ENCODE assay signal across 9 mouse cellular contexts in the genomic region with DNA sequence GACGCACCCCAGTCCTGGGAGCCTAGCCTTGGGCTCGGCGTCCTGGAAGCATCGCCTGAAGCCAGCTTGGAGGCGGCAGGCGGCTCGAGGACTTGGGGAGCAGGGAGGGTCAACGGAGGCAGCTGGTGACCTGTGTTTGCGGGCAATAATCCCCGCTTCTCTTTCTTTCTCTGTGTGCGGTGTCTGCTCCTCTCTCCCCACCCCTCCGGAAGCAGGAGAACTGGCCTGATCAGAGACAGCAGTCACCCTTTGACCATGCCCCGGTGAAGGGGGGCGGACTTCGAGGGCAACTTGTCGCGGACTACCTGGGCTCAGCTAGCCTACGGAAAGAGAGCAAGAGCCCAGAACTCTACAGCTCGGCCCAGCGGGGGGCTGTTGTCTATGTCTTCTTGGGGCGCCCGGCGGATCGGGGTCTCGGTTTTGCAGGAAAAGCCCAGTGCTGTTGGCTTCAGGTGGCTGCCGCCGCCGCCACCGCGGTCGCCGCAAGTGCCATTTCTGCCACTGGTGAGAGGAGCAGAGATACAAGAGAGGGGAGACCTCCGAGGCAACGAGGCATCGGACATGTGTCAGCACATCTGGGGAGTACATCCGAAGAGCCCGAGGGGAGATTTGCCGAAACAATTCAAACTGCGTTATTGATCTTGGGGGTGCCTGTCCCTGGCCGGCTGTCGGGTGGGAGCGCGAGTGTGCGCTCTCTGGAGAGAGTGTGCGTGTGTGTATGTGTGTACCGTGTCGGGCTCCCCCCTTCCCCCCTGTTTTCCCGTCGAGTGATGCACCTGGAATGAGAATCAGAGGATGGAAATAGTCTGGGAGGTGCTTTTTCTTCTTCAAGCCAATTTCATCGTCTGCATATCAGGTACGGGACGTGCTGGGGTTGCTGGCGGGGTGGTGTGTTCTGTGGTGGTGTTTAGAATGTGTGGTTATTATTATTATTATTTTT. TPM values are rescaled to one million over a fixed set of nuclear protein-coding genes. Genes with fewer than 3 reads are reported as not detected.
DNase-seq lines count a peak whose midpoint lies in the region; ATAC-seq and TF ChIP-seq lines count a peak whose summit lies in the region.
"Had no signal": no experiment of that assay in that cellular context is flagged by ENCODE, and none has a peak within 500 bp of the region (broad histone marks: within the 10 kb centered on the region; RNA-seq: fewer than 3 reads in every experiment).

No protein-coding gene starts in this region.

- H3K36me3 ChIP-seq in intestine, embryonic 15.5 days: no peaks in the 10 kb centered on the region
- no peaks in the 10 kb centered on the region for H3K36me3 ChIP-seq in neural tube, embryonic 15.5 days

- peaks cover 12% of the 10 kb centered on the region; the same call in 1 of the 2 replicates for H3K4me1 ChIP-seq in intestine, embryonic 15.5 days (replicated peaks)
- H3K4me1 ChIP-seq in neural tube, embryonic 15.5 days: peaks cover 31% of the 10 kb centered on the region

- no peak overlapping the region for H3K27ac ChIP-seq in gastrocnemius, adult 2 months
- no peak overlapping the region for H3K27ac ChIP-seq in intestine, embryonic 15.5 days
- H3K27ac ChIP-seq in neural tube, embryonic 15.5 days (replicated peaks): peak overlapping the region; percentile 87

- peaks cover 53% of the 10 kb centered on the region for H3K27me3 ChIP-seq in intestine, embryonic 15.5 days (replicated peaks)
- H3K27me3 ChIP-seq in neural tube, embryonic 15.5 days (replicated peaks): 0 out of 2 replicates have a peak, but pooled peaks cover 7% of the 10 kb centered on the region

- peak overlapping the region; percentile 48 for H3K4me3 ChIP-seq in gastrocnemius, adult 2 months
- H3K4me3 ChIP-seq in intestine, embryonic 15.5 days (replicated peaks): peak overlapping the region; percentile 39
- peak overlapping the region; percentile 75 for H3K4me3 ChIP-seq in neural tube, embryonic 15.5 days (replicated peaks)

- peak overlapping the region; percentile 82 for H3K4me2 ChIP-seq in intestine, embryonic 15.5 days (replicated peaks)
- peak overlapping the region; percentile 89 for H3K4me2 ChIP-seq in neural tube, embryonic 15.5 days

- ATAC-seq in intestine, embryonic 15.5 days: no peak; the same call in 1 of the 2 replicates
- peak; percentile 45 for ATAC-seq in neural tube, embryonic 15.5 days (ENCODE audit: low FRiP score)

- WGBS in intestine, embryonic 15.5 days: 1% methylated on average over 53 of the region's 53 CpGs
- WGBS in neural tube, embryonic 15.5 days: under 1% methylated on average over 53 of the region's 53 CpGs

- TF ChIP-seq CTCF in gastrocnemius, adult 2 months (IDR thresholded peaks at IDR 0.05): no peak

- H3K9me3 ChIP-seq in intestine, embryonic 15.5 days: no peaks in the 10 kb centered on the region
- H3K9me3 ChIP-seq in neural tube, embryonic 15.5 days (replicated peaks): no peaks in the 10 kb centered on the region

- no peak for DNase-seq in gastrocnemius, adult 2 months
- DNase-seq in gastrocnemius, postnatal 36 days: no peak
- DNase-seq in thymus, postnatal 4 days: peak; percentile 4
- no peak for DNase-seq in thymus, postnatal 36 days
- no peak for DNase-seq in ovary, postnatal 14 days (ENCODE audit: low spot score)
- DNase-seq in ovary, adult 18-20 months (ENCODE audit: low spot score): no peak

- no peak overlapping the region for H3K9ac ChIP-seq in intestine, embryonic 15.5 days
- peak overlapping the region; percentile 79 for H3K9ac ChIP-seq in neural tube, embryonic 15.5 days (replicated peaks)

- intact Hi-C loops in gastrocnemius, adult 2 months (cut with DNase I): no loop called here
- intact Hi-C loops in gastrocnemius, postnatal 36 days (cut with DNase I): no loop called here

RNA-seq across cellular contexts. Expression of a gene that starts 1.9 kb away (rescaled TPM):
- total RNA-seq in gastrocnemius, adult 2 months (2021): not detected
- not detected for total RNA-seq in gastrocnemius, postnatal 36 days (2021)
- polyA plus RNA-seq in intestine, embryonic 15.5 days (2015; fragmentation: Nextera tagmentation; extraction: Ambion mirVana): 0.14 and 0.16 TPM in 2 replicates
- 64.5 and 69.1 TPM in 2 replicates for polyA plus RNA-seq in neural tube, embryonic 15.5 days (2015; fragmentation: Nextera tagmentation; extraction: Ambion mirVana)
- polyA plus RNA-seq: C2C12 had no signal
